Mouse (Mus musculus) CH12.LX (cell line): ENCODE measurements around the gene Lamc2. TPM values are rescaled to one million over a fixed set of nuclear protein-coding genes. Genes with fewer than 3 reads are reported as not detected.

Source experiments
- DNase-seq: peaks from one replicate; pipeline ENCODE4 v3.0.0-alpha.2; 2013; ENCODE audit errors: extremely low read depth
- H3K27ac ChIP-seq: 2 replicates; pipeline ENCODE4 v1.5.1; 2012; ENCODE audit warnings: low read depth, mild to moderate bottlenecking, control low read depth, moderate library complexity; ENCODE audit not compliant: insufficient read depth
- H3K27me3 ChIP-seq: replicated peaks from 2 replicates; pipeline ENCODE3; 2012; ENCODE audit warnings: inconsistent platforms
- H3K36me3 ChIP-seq, 2 experiments: replicated peaks in 1 of 2; 2 replicates each; pipeline versions ENCODE3 to v1.6.1; 2012; ENCODE audit warnings: inconsistent platforms in 1 of 2, low read length in 1 of 2, mild to moderate bottlenecking in 1 of 2, mixed read lengths in 1 of 2, moderate library complexity in 1 of 2; ENCODE audit not compliant: control insufficient read depth in 1 of 2, insufficient read depth in 1 of 2
- H3K4me1 ChIP-seq, 2 experiments: 2 replicates each; pipeline ENCODE4 v1.6.1; 2012; ENCODE audit warnings: inconsistent platforms in 1 of 2, moderate library complexity in 1 of 2; ENCODE audit not compliant: insufficient read depth in 2 of 2, control insufficient read depth in 1 of 2
- H3K4me2 ChIP-seq: 2 replicates; pipeline ENCODE4 v1.6.1; 2012; ENCODE audit warnings: low read depth, mild to moderate bottlenecking, control low read depth; ENCODE audit not compliant: poor library complexity, insufficient read depth, severe bottlenecking
- H3K4me3 ChIP-seq, 3 experiments: fragments of 150-350 bp in 1 of 3; sonication (generic) in 1 of 3; replicated peaks in 1 of 3; 2 replicates each; pipeline versions ENCODE3 to v1.5.1; 2011 to 2012; ENCODE audit warnings: low read depth in 2 of 3, low read length in 2 of 3, mild to moderate bottlenecking in 2 of 3, moderate library complexity in 2 of 3, control low read depth in 1 of 3, improper control_type of control experiment in 1 of 3, inconsistent platforms in 1 of 3, mixed read lengths in 1 of 3; ENCODE audit not compliant: poor library complexity in 1 of 3
- H3K79me2 ChIP-seq: replicated peaks from 2 replicates; pipeline ENCODE4 v1.6.1; 2012; ENCODE audit warnings: mild to moderate bottlenecking, moderate library complexity; ENCODE audit not compliant: control insufficient read depth, poor library complexity, insufficient read depth, severe bottlenecking; ENCODE audit errors: extremely low read depth
- H3K9ac ChIP-seq: 2 replicates; pipeline ENCODE4 v1.6.1; 2012; ENCODE audit warnings: low read depth, mild to moderate bottlenecking, control low read depth, moderate library complexity; ENCODE audit not compliant: insufficient read depth
- H3K9me3 ChIP-seq: replicated peaks from 2 replicates; pipeline ENCODE3; 2012; ENCODE audit warnings: low read length, inconsistent platforms, mixed read lengths
- BHLHE40 ChIP-seq: IDR thresholded peaks from 2 replicates; pipeline ENCODE4 v1.6.1; 2011; ENCODE audit warnings: mild to moderate bottlenecking, low read depth, low read length, improper control_type of control experiment
- EP300 ChIP-seq: IDR thresholded peaks from 2 replicates; pipeline ENCODE4 v1.6.1; 2011; ENCODE audit warnings: low read length, improper control_type of control experiment
- HCFC1 ChIP-seq: IDR thresholded peaks from 2 replicates; pipeline ENCODE4 v1.6.1; 2012; ENCODE audit warnings: low read depth, mild to moderate bottlenecking, inconsistent platforms, low read length, improper control_type of control experiment
- JUN ChIP-seq: IDR thresholded peaks from 2 replicates; pipeline ENCODE4 v1.6.1; 2011; ENCODE audit warnings: low read depth, mild to moderate bottlenecking, low read length, improper control_type of control experiment, moderate library complexity; ENCODE audit not compliant: insufficient read depth
- MAZ ChIP-seq: IDR thresholded peaks from 2 replicates; pipeline ENCODE4 v1.6.1; 2012; ENCODE audit warnings: low read depth, mild to moderate bottlenecking, inconsistent platforms, low read length, improper control_type of control experiment, moderate library complexity
- MEF2A ChIP-seq: IDR thresholded peaks from 2 replicates; pipeline ENCODE4 v1.6.1; 2014; ENCODE audit warnings: low read depth, mild to moderate bottlenecking, inconsistent platforms, low read length, improper control_type of control experiment, borderline replicate concordance
- NRF1 ChIP-seq: IDR thresholded peaks from 2 replicates; pipeline ENCODE4 v1.6.1; 2014; ENCODE audit warnings: low read depth, mild to moderate bottlenecking, inconsistent platforms, low read length, improper control_type of control experiment, moderate library complexity
- RAD21 ChIP-seq: IDR thresholded peaks from 2 replicates; pipeline ENCODE4 v1.6.1; 2011; ENCODE audit warnings: low read depth, mild to moderate bottlenecking, low read length, improper control_type of control experiment, moderate library complexity
- SIN3A ChIP-seq: IDR thresholded peaks from 2 replicates; pipeline ENCODE4 v1.6.1; 2012; ENCODE audit warnings: low read length, improper control_type of control experiment, inconsistent platforms
- ZKSCAN1 ChIP-seq: IDR thresholded peaks from 2 replicates; pipeline ENCODE4 v1.6.1; 2012; ENCODE audit warnings: low read depth, inconsistent platforms, low read length, improper control_type of control experiment, borderline replicate concordance
- dilution Hi-C: fragments of 300-500 bp; cut with MboI; formaldehyde crosslinking; loops from 2 replicates; pipeline ENCODE4 v1.14.3; 2020; ENCODE audit warnings: low sequenced_read_pairs; ENCODE audit not compliant: extremely low pct_unique_long_range_greater_than_20kb, extremely low pct_ligation_motif_present
- in situ Hi-C: fragments of 300-500 bp; cut with MboI; formaldehyde crosslinking; loops from 3 replicates; pipeline ENCODE4 v1.14.3; 2019; ENCODE audit warnings: low sequenced_read_pairs, low pct_ligation_motif_present, low pct_unique_long_range_greater_than_20kb, mixed read lengths
- polyA plus RNA-seq: library from polyadenylated mRNA; unstranded; fragments of >175 nt; gene quantifications from 2 replicates; pipeline ENCODE4 v1.2.1, GENCODE M21; 2012; ENCODE audit warnings: low read depth; ENCODE audit not compliant: insufficient read length
- total RNA-seq, 2 experiments: library from RNA; depleted of rRNA; stranded (reverse); fragments of 300-350 nt in 1 of 2; fragments of >200 nt in 1 of 2; gene quantifications; 2 replicates each; pipeline ENCODE4 v1.2.3; 2012 to 2014

The Lamc2 gene
- total and polyA plus RNA-seq, 3 experiments, result 0.09 to 1.0 (median 0.25) TPM

DNA sequence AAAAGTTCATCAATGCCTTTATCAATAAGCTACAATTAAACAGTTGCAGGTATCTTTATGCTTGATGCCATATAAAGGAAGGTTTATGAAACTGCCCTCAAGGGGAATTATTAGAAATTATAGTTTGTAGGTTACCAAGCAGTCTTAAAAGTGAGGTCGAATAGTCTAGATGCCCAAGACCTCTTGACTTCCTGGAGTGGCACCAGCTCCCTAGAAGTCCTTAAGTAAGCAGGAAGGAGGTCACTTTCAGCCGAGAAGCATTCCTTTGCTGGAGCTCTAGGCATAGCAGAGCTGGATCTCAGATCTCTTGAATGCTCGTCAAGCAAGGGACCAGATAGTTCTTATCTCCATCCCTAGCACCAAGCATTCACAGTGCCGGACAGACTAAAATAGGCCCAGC lies 58.6 kb downstream of the Lamc2 start:
- dilution Hi-C loops (no loop called here), in situ Hi-C loops (no loop called here)
- DNase-seq, result no peak

DNA sequence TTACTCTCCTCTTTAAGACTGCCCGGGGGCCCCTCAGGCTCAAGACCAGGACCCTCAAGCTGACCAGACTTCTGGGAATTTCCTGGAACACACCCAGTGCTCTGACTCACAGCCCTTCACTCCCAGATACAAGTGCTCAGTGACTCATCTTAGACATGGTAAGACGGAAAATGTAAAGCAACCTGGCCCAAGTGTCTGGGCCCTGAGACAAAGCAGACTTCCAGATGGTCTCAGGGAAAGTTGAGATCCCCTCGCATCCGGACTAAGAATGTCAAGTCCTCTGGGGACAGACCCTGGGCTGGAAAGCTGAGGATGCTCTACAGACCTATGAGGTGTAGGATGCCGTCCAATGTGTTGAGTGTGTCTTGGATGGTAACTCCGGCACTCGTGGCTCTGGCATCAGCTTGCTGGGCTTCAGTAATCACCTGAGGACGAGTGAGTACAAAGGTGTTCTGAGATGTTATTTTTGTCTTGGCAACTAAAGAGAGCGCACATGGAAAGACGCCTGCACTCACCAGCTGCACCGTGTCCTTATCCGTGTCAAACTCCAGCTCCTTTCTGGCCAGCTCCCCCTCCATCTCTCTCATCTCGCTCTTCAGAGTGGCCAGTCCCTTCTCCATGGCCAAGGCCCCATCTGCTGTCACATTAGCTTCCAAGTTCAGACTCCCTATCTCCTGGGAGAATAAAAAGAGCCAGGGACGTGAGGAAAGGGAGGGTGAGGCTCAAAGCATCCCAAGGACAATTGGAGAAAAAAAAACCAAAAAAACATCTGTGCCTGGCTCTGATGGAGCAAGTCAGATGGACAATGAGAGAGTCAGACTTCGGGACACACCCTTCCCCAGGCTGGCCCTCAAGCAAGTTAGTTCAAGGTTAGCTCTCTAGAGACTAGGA lies 59.5 kb downstream of the Lamc2 start:
- no peak overlapping the region for H3K9ac ChIP-seq
- H3K4me2 ChIP-seq, result no peak overlapping the region
- peak; percentile 43; the same call in 1 of the 2 replicates for TF ChIP-seq EP300
- no peak for TF ChIP-seq JUN
- H3K4me1 ChIP-seq, result peaks cover 7 to 22% of the 10 kb centered on the region in 2 experiments
- no peak overlapping the region for H3K4me3 ChIP-seq
- no peaks in the 10 kb centered on the region for H3K79me2 ChIP-seq
- H3K36me3 ChIP-seq, result no peaks in the 10 kb centered on the region
- H3K9me3 ChIP-seq, result no peaks in the 10 kb centered on the region
- no peak for DNase-seq
- H3K27ac ChIP-seq, result no peak overlapping the region
- dilution Hi-C loops, result no loop called here
- in situ Hi-C loops, result no loop called here
- no peaks in the 10 kb centered on the region for H3K27me3 ChIP-seq

More for the DNA sequence above, 58.6 kb downstream of the Lamc2 start:
- no peak overlapping the region for H3K9ac ChIP-seq
- no peaks in the 10 kb centered on the region for H3K79me2 ChIP-seq
- no peak for TF ChIP-seq HCFC1
- TF ChIP-seq NRF1, result no peak
- TF ChIP-seq RAD21, result no peak
- TF ChIP-seq BHLHE40, result no peak
- no peak for TF ChIP-seq SIN3A
- TF ChIP-seq MEF2A, result no peak
- no peak for TF ChIP-seq MAZ
- TF ChIP-seq ZKSCAN1, result no peak
- no peaks in the 10 kb centered on the region for H3K9me3 ChIP-seq
- H3K4me2 ChIP-seq, result no peak overlapping the region
- no peak overlapping the region for H3K27ac ChIP-seq
- H3K4me3 ChIP-seq, result no peak overlapping the region
- H3K36me3 ChIP-seq, result no peaks in the 10 kb centered on the region
- peaks cover 7 to 22% of the 10 kb centered on the region in 2 experiments for H3K4me1 ChIP-seq
- no peaks in the 10 kb centered on the region for H3K27me3 ChIP-seq
